Mouse (Mus musculus) adrenal gland, postnatal 14 days (tissue): ENCODE results near the gene Tmem240. TPM values are rescaled to one million over a fixed set of nuclear protein-coding genes. Genes with fewer than 3 reads are reported as not detected.

Source experiments
- microRNA-seq, 2 experiments: library from miRNA; unstranded; fragments of <30 nt; microRNA quantifications; one replicate each; pipeline ENCODE4 v1.2.0; 2021
- total RNA-seq: library from RNA; stranded (reverse); gene quantifications from 2 replicates; pipeline ENCODE4 v1.2.3, GENCODE M21; 2021

Tmem240 gene
- total RNA-seq, 1 experiment from 2014 or later: 1.2 TPM

Small RNA genes lying within 50 kb of the gene (microRNA-seq; reads per million reads assigned to microRNA genes)
- gene Gm27743: 0 reads per million in 2 experiments

Other genes with a start within 250 kb of the Tmem240 start
- 389 and 418 TPM in 2 replicates for gene Gnb1, start 243.4 kb upstream of the Tmem240 start, total RNA-seq
- gene Nadk, start 172.4 kb upstream of the Tmem240 start, total RNA-seq: 206 and 214 TPM in 2 replicates
- 25.8 and 30.1 TPM in 2 replicates for gene Slc35e2, start 133.4 kb upstream of the Tmem240 start, total RNA-seq
- 56.4 and 59.3 TPM in 2 replicates for gene Cdk11b, start 109.9 kb upstream of the Tmem240 start, total RNA-seq
- not detected in 2 replicates for gene Gm10563, start 89.4 kb upstream of the Tmem240 start, total RNA-seq
- gene Mmp23, start 81.4 kb upstream of the Tmem240 start, total RNA-seq: 10.0 and 11.5 TPM in 2 replicates
- 38.5 and 41.6 TPM in 2 replicates for gene Mib2, start 65.6 kb upstream of the Tmem240 start, total RNA-seq
- gene Fndc10, start 40.5 kb upstream of the Tmem240 start, total RNA-seq: 34.8 and 45.9 TPM in 2 replicates
- gene Ssu72, start 30.0 kb upstream of the Tmem240 start, total RNA-seq: 94.3 and 97.0 TPM in 2 replicates
- 117 and 127 TPM in 2 replicates for gene Atad3a, start 26.3 kb downstream of the Tmem240 start, total RNA-seq
- 5.2 and 5.5 TPM in 2 replicates for gene Vwa1, start 39.9 kb downstream of the Tmem240 start, total RNA-seq
- gene Tmem88b, start 51.1 kb downstream of the Tmem240 start, total RNA-seq: 0.79 and 0.82 TPM in 2 replicates
- not detected in 2 replicates for gene Ankrd65, start 55.6 kb downstream of the Tmem240 start, total RNA-seq
- gene Mrpl20, start 68.1 kb downstream of the Tmem240 start, total RNA-seq: 194 and 200 TPM in 2 replicates
- 106 and 112 TPM in 2 replicates for gene Ccnl2, start 77.7 kb downstream of the Tmem240 start, total RNA-seq
- 136 and 148 TPM in 2 replicates for gene Aurkaip1, start 96.5 kb downstream of the Tmem240 start, total RNA-seq
- gene Mxra8, start 104.9 kb downstream of the Tmem240 start, total RNA-seq: 40.6 and 44.3 TPM in 2 replicates
- 54.8 and 66.4 TPM in 2 replicates for gene Dvl1, start 112.6 kb downstream of the Tmem240 start, total RNA-seq
- 0.19 and 0.56 TPM in 2 replicates for gene Tas1r3, start 128.6 kb downstream of the Tmem240 start, total RNA-seq
- gene Cptp, start 134.6 kb downstream of the Tmem240 start, total RNA-seq: 18.4 and 21.6 TPM in 2 replicates
- gene Ints11, start 134.7 kb downstream of the Tmem240 start, total RNA-seq: 26.4 and 32.5 TPM in 2 replicates
- gene Pusl1, start 157.0 kb downstream of the Tmem240 start, total RNA-seq: 30.8 and 33.9 TPM in 2 replicates
- 20.3 and 25.6 TPM in 2 replicates for gene Acap3, start 157.0 kb downstream of the Tmem240 start, total RNA-seq
- 76.3 and 78.4 TPM in 2 replicates for gene Ube2j2, start 209.0 kb downstream of the Tmem240 start, total RNA-seq
- gene C1qtnf12, start 227.5 kb downstream of the Tmem240 start, total RNA-seq: 94.0 and 105 TPM in 2 replicates